Mouse (Mus musculus) lung, adult 2 months (tissue): ENCODE results near the gene 1600012H06Rik.
"Not testable (repeated sequence)": the region's sequence is repeated elsewhere in the genome, so short reads cannot be mapped to it uniquely, and the experiment has no call there.

Source experiments
- CTCF ChIP-seq: fragments of 200-500 bp; IDR thresholded peaks from 2 replicates; pipeline ENCODE4 v1.5.1; 2011; ENCODE audit warnings: mild to moderate bottlenecking, low read length, control low read depth; ENCODE audit not compliant: insufficient read depth
- POLR2A ChIP-seq: fragments of 200-500 bp; IDR thresholded peaks from 2 replicates; pipeline ENCODE4 v1.6.1; 2011; ENCODE audit warnings: low read depth, mild to moderate bottlenecking, control low read depth, low read length, borderline replicate concordance; ENCODE audit errors: extremely low read depth

- not testable (repeated sequence) for TF ChIP-seq CTCF, POLR2A
Observed at GRCm38 (mm10) chr17:14990116-14990702, 47.2 kb downstream of the 1600012H06Rik start.
